Mouse (Mus musculus): ENCODE data around the gene Sh3rf1. TPM values are rescaled to one million over a fixed set of nuclear protein-coding genes. Genes with fewer than 3 reads are reported as not detected.
A peak's percentile ranks its signal among the peaks of the same experiment; 100 is the strongest.
"Not testable (repeated sequence)": the region's sequence is repeated elsewhere in the genome, so short reads cannot be mapped to it uniquely, and the experiment has no call there.

The Sh3rf1 gene
- total RNA-seq, 2 experiments from 2014 or later: 76.4 to 80.2 TPM

GRCm38 (mm10) chr8:61409081-61409480, 185.4 kb downstream of the Sh3rf1 start:
- no peak for DNase-seq (ENCODE audit: low spot score in 2 of 2)

- not testable (repeated sequence) for DNase-seq (ENCODE audit: low spot score in 2 of 2)
These were observed 186.0 kb downstream of the Sh3rf1 start for GRCm38 (mm10) chr8:61409712-61410111.

- DNase-seq (ENCODE audit: low spot score in 2 of 2): no peak
These were observed 195.8 kb downstream of the Sh3rf1 start for GRCm38 (mm10) chr8:61419521-61419920.

DNA sequence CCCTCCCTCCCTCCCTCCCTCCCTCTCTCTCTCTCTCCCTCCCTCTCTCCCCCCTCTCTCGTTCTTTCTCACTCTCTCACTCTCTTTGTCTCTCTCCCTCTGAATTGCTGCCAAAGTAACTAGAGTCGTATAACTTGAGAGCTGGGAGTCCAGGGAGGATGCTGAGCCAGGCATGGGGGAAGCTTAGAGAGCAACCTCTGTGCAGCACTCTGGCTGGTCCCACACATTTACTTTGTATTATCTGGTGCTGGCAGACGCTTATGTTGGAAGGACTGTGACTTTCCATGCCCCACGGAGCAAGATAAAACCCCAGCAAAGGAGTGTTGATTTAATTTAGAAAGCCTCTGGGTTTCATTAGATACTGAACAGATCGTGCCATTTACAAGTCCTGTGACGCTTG, 196.5 kb downstream of the Sh3rf1 start:
- DNase-seq (ENCODE audit: low spot score in 2 of 2): no peak

DNA sequence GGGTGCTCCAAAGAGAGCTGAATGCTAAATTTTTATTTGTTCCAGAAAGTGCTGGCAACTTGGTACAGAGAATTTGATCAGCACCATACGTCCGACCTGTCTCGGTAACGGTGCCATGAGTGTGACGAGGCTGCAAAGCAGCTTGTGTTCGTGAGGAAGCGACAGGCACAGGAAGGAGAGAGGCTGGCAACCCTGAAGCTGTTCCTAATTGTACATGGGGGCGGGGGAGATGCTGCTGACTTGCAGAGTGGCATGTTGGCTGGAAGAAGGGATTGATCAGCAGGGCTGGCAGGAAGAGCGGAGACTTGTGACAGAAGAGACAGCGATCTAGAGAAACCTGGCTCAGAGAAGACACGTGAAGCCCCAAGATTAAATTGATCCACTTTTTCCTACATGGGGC, 197.9 kb downstream of the Sh3rf1 start:
- DNase-seq (ENCODE audit: low spot score in 2 of 2): peak; percentile 47 to 57

- no peak for DNase-seq (ENCODE audit: low spot score in 2 of 2)
These were observed 201.5 kb downstream of the Sh3rf1 start for GRCm38 (mm10) chr8:61425125-61425524.

GRCm38 (mm10) chr8:61426072-61426471, 202.4 kb downstream of the Sh3rf1 start:
- DNase-seq (ENCODE audit: low spot score in 2 of 2): no peak

DNA sequence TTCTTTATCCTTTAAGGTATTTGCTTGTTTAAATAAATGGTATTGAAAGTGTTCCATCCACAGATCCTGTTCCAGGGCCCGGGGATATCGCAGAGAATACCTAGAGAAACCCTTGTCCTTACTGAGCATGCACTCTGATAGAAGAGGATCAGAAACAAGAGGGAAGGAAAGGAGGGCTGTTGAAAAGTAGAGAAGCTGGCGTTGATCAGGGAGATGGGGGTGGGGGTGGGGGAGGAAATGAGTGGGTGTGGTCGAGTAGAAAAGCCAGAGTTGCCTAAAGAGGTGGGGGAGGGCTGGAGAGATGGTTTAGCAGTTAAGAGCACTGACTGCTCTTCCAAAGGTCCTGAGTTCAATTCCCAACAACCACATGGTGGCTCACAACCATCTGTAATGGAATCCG, 203.0 kb downstream of the Sh3rf1 start:
- DNase-seq (ENCODE audit: low spot score in 2 of 2): no peak

GRCm38 (mm10) chr8:61427916-61428681, 204.4 kb downstream of the Sh3rf1 start:
- DNase-seq (ENCODE audit: low spot score in 2 of 2): peak in 1 of 2 experiments; percentile 39

DNA sequence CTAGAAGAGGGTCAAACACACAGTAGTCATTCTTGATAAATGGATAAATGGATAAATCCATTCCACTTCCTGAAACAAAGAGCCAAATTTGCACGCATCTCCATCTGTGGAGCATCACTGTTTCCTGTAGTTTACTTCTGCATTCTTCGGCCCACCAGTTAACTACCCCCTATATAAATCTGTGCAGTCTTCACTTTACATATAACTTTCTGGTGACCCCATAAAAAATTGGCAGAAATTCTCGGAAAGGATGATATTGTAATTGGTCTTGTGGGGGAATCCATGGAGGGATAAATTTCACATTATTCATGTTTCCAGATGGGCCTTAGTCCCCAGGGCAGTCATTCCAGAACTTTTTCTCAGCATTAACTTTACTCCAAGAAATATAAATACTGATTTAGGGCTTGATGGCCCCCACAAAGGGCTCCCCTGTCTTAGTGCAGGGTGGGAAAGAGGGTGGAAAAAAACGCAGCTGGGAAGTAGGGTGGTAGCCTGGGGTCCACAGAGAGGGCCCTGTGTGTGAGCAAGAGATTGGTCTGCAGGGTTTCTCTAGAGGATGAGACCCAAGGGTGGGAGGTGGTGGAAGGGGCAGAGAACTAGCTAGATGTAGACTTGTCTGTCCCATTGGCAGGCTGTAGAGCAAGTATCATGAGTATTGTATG, 205.3 kb downstream of the Sh3rf1 start:
- no peak for DNase-seq (ENCODE audit: low spot score in 2 of 2)

DNA sequence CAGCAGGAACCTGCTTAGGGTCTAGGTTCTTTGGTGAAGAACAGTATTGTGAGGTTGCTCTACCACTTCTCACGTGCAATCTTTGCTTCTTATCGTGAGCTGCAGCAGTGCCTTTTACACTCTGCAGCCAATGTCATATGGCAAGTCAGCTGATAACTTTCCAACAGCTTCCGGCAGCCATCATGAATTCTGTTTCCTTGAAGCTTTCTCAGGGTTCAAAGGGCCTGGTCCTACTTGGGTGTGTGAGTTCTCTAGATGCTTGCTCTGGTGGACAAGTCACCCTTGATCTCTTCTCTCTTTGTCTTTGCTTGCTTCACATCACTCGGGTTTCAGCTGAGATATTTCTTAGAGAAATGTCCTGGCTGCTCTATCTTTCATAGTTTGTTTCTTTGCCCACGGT, 211.8 kb downstream of the Sh3rf1 start:
- DNase-seq (ENCODE audit: low spot score in 2 of 2): no peak

- DNase-seq (ENCODE audit: low spot score in 2 of 2): no peak
These were observed 212.5 kb downstream of the Sh3rf1 start for GRCm38 (mm10) chr8:61436147-61436546.

DNA sequence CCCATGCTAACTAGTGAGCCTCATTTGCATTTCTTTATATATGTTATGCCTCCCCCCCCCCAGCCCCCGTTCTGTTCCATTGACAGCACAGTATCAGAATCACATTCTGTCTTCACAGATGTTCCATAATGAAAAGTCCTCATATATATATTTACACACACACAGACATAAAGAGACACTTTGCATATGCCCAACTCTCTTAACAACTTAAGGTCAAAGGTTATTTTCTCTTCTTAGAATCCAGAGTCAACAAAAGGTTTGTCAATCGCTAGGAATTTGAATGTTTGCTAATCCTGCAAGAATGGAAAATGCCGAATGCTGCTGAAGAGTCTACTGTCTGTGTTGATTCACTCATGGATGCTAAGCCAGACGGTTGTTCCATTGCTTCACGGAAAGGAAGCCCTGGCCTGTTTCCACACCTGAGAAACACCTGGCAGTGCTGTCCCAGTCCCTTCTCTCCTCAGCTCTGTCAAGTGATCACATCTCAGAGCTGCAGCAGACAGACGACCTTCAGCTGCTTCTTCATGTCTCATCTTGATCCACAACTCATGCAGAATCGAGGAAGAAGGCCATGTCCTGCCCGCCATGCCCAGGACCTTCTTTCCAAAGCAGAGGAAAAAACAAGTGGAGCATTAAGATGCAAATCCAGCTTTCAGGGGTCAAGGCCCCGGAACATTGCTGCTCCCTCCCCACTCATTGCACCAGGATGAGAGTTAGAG, 213.1 kb downstream of the Sh3rf1 start:
- no peak for DNase-seq (ENCODE audit: low spot score in 2 of 2)

- no peak for DNase-seq (ENCODE audit: low spot score in 2 of 2)
These were observed 213.6 kb downstream of the Sh3rf1 start for GRCm38 (mm10) chr8:61437305-61437605.

DNA sequence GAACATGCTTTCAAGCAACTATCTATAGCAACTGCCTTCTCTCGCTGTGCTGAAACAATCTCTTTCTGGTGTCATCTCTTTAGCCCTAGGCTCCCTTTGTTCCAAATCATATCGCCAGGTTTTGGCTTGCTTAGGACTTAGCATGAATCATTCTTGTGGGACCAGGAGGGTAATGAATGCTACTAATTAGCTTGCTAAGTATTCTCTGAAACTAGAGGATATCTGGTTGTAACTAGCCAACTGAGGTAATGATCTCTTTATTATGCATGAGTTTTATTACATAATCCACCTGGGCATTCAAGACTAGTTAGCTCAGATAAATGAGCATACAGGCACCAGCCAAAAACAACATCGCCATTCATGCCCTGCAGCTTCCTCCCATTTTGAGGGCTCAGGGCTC, 219.3 kb downstream of the Sh3rf1 start:
- DNase-seq (ENCODE audit: low spot score in 2 of 2): no peak

- DNase-seq (ENCODE audit: low spot score in 2 of 2): no peak
These were observed 220.7 kb downstream of the Sh3rf1 start for GRCm38 (mm10) chr8:61444358-61444757.

Other genes starting within 250 kb of the Sh3rf1 start
- 100 to 1,000 TPM; 149 to 151 TPM for gene Clcn3, start 240.6 kb upstream of the Sh3rf1 start, total RNA-seq (2021)
- 10 to 100 TPM; 30.0 to 31.4 TPM for gene Nek1, start 230.7 kb upstream of the Sh3rf1 start, total RNA-seq (2021)

Data from layer of hippocampus, postnatal 10 days (tissue).